Mouse (Mus musculus) Patski (cell line): ENCODE measurements around the gene Inpp4b. TPM values are rescaled to one million over a fixed set of nuclear protein-coding genes. Genes with fewer than 3 reads are reported as not detected.

Experiments
- ATAC-seq: fragments of 100-300 bp; one replicate; pipeline ENCODE4 v1.8.0; 2021
- CTCF ChIA-PET: fragments of 350-600 bp; sonication (Branson Sonifier 250); formaldehyde crosslinking; loops from one replicate; lab custom pipeline; 2022; ENCODE audit warnings: inconsistent platforms; lab: Charles Lee
- POLR2A ChIA-PET: fragments of 350-600 bp; sonication (Branson Sonifier 250); formaldehyde crosslinking; loops from one replicate; lab custom pipeline; 2022; ENCODE audit warnings: antibody characterized with exemption, inconsistent platforms; lab: Charles Lee
- DNase-seq: peaks from one replicate; pipeline ENCODE4 v3.0.0-alpha.2; 2011; ENCODE audit warnings: low read depth, low spot score
- H3K27me3 ChIP-seq: fragments of 371-371 bp; one replicate; pipeline ENCODE4 v1.5.1; 2021
- CTCF ChIP-seq: fragments of 100-300 bp; IDR thresholded peaks from one replicate; pipeline ENCODE4 v1.5.1; 2021
- in situ Hi-C: fragments of 300-500 bp; cut with MboI; formaldehyde crosslinking; loops from 3 replicates; pipeline ENCODE4 v1.11.1; 2018; ENCODE audit warnings: low pct_unique_long_range_greater_than_20kb, mixed read lengths
- polyA plus RNA-seq: library from polyadenylated mRNA; unstranded; gene quantifications from one replicate; pipeline ENCODE4 v1.2.3, GENCODE M21; 2021

Inpp4b gene
- polyA plus RNA-seq, 1 experiment from 2014 or later, result 0.24 TPM

- TF ChIP-seq CTCF, result no peak
- no peak for ATAC-seq
- in situ Hi-C loops, result no loop called here
- CTCF ChIA-PET, result interaction anchor here (1.3 kb wide), 1 partner anchor 11 kb away, joined by 5 read pairs; no protein-coding TSS in a partner anchor
- H3K27me3 ChIP-seq, result no peaks in the 10 kb centered on the region
- POLR2A ChIA-PET, result no interaction called here
- DNase-seq, result no peak
Measured at GRCm38 (mm10) chr8:81702038-81702437, 359.7 kb downstream of the Inpp4b start.

GRCm38 (mm10) chr8:81703571-81704365, 361.4 kb downstream of the Inpp4b start:
- no peaks in the 10 kb centered on the region for H3K27me3 ChIP-seq
- in situ Hi-C loops, result no loop called here
- no peak for DNase-seq
- POLR2A ChIA-PET, result no interaction called here
- no peak for ATAC-seq
- CTCF ChIA-PET, result interaction anchor here (1.3 kb wide), 1 partner anchor 27 kb away, joined by 3 read pairs; no protein-coding TSS in a partner anchor
- no peak for TF ChIP-seq CTCF

DNA sequence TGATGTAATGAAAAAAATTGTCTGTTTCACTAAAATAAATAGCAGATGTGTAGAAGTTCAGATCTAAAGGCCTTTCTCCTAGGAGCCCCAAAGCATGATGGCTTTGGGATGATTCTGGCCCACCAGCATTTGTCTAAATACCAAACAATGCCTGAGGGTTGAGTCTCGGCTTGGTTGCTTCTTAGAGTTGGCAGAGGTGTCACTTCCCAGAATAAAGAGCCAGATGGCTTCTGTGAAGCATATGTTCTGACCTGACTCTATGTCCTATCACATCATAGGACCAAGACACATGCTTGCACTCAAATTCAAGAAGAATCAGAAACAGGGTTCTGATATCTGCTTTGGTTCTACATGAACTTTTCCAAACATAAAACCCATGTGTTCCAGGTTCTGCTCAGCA, 365.1 kb downstream of the Inpp4b start:
- ChIA-PET POLR2A (no interaction called here), CTCF (no interaction called here)
- TF ChIP-seq CTCF, result no peak
- DNase-seq, result no peak
- no peaks in the 10 kb centered on the region for H3K27me3 ChIP-seq
- no peak for ATAC-seq
- in situ Hi-C loops, result no loop called here

DNA sequence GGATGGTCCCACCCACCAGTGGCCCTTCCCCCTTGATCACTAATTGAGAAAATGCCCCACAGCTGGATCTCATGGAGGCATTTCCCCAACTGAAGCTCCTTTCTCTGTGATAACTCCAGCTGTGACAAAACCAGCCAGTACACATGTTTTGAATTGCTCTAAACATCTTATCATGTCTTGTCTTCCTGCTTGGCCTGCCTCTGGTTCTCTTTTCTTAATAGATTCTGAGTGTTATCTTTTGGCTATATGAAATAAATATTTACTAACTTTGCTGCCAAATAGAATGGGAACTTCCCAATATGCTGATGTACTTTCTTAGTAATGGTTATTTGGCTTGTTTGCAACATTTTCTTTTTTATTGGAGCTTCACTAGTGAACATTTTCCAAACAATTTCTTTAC, 389.0 kb downstream of the Inpp4b start:
- DNase-seq (no peak), ATAC-seq (no peak)
- H3K27me3 ChIP-seq, result no peaks in the 10 kb centered on the region
- no peak for TF ChIP-seq CTCF
- in situ Hi-C loops, result no loop called here
- POLR2A ChIA-PET, result no interaction called here
- CTCF ChIA-PET, result no interaction called here

GRCm38 (mm10) chr8:81735655-81736054, 393.3 kb downstream of the Inpp4b start:
- CTCF ChIA-PET, result no interaction called here
- H3K27me3 ChIP-seq, result peaks cover 4% of the 10 kb centered on the region
- POLR2A ChIA-PET, result no interaction called here
- DNase-seq (no peak), ATAC-seq (no peak)
- TF ChIP-seq CTCF, result no peak
- in situ Hi-C loops, result no loop called here

- TF ChIP-seq CTCF, result no peak
- ChIA-PET CTCF (no interaction called here), POLR2A (no interaction called here)
- in situ Hi-C loops, result no loop called here
- H3K27me3 ChIP-seq, result peaks cover 4% of the 10 kb centered on the region
- no peak for ATAC-seq
- DNase-seq, result no peak
Measured at GRCm38 (mm10) chr8:81736103-81736502, 393.7 kb downstream of the Inpp4b start.

- ATAC-seq (no peak), DNase-seq (no peak)
- ChIA-PET POLR2A (no interaction called here), CTCF (no interaction called here)
- peaks cover 4% of the 10 kb centered on the region for H3K27me3 ChIP-seq
- TF ChIP-seq CTCF, result no peak
- in situ Hi-C loops, result no loop called here
Measured at GRCm38 (mm10) chr8:81742588-81742987, 400.2 kb downstream of the Inpp4b start.

DNA sequence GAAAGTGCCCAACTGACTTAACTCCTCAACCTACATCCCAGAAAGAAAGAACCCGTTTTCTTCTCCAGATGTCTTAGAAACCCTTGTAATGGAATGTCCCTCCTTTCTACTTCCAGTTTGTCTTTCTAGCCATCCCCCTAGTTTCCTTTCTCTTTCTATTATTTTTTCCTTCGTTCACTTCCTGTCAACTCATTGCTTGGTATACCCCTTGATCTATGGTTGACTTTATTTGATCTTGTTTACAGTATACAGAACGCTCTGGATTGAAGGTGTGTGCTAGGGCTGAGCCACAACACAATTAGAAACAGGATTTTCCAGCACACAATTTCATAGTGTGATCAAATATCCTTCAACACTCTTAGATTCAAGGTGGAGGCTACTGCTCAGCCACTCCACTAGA, 400.7 kb downstream of the Inpp4b start:
- in situ Hi-C loops, result no loop called here
- peaks cover 4% of the 10 kb centered on the region for H3K27me3 ChIP-seq
- DNase-seq (no peak), ATAC-seq (no peak)
- ChIA-PET POLR2A (no interaction called here), CTCF (no interaction called here)
- TF ChIP-seq CTCF, result no peak

GRCm38 (mm10) chr8:81745439-81745838, 403.1 kb downstream of the Inpp4b start:
- in situ Hi-C loops, result no loop called here
- H3K27me3 ChIP-seq, result no peaks in the 10 kb centered on the region
- TF ChIP-seq CTCF, result no peak
- CTCF ChIA-PET, result no interaction called here
- no peak for ATAC-seq
- POLR2A ChIA-PET, result no interaction called here
- DNase-seq, result no peak

DNA sequence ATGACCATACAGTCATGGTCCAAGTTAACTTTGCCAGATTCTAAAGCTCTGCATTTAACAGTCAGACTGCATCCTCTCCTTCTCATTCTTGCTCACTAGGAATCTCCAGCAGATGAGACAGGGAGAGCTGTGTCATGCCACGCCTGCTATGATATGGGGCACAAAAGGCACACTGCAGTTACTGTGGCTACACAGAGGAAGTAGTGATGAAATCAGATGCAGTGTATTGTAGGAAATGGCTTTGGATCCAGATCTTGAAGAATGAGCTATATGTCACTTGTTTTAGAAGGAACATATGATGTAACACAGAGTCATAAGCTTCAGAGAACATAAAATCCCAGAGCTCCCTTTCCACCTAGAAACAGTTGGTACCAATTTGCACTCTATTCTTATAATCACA, 408.8 kb downstream of the Inpp4b start:
- in situ Hi-C loops, result no loop called here
- POLR2A ChIA-PET, result no interaction called here
- CTCF ChIA-PET, result interaction anchor here (1.0 kb wide), 1 partner anchor 10 kb away, joined by 3 read pairs; no protein-coding TSS in a partner anchor
- TF ChIP-seq CTCF, result no peak
- no peak for ATAC-seq
- no peak for DNase-seq
- peaks cover 6% of the 10 kb centered on the region for H3K27me3 ChIP-seq

- H3K27me3 ChIP-seq, result peaks cover 4% of the 10 kb centered on the region
- CTCF ChIA-PET, result no interaction called here
- TF ChIP-seq CTCF, result no peak
- ATAC-seq, result no peak
- POLR2A ChIA-PET, result no interaction called here
- DNase-seq, result no peak
- in situ Hi-C loops, result no loop called here
Measured at GRCm38 (mm10) chr8:81756663-81757062, 414.3 kb downstream of the Inpp4b start.
